ENCODE assay signal across 21 mouse cellular contexts in genomic region chr3:24796739-24797138, GRCm38 (mm10).
"Had no signal": no experiment of that assay in that cellular context is flagged by ENCODE, and none has a peak within 500 bp of the region (broad histone marks: within the 10 kb centered on the region; RNA-seq: fewer than 3 reads in every experiment).

No protein-coding gene starts in this region.

- DNase-seq: liver, embryonic 13.5 days; liver, postnatal 0 days; midbrain, embryonic 14.5 days; retina, postnatal 1 day; right cerebral cortex, adult 18-20 months; right cerebral cortex, postnatal 25 days; right cerebral cortex, postnatal 4 days; spleen, adult 18-20 months; thymus, adult 18-20 months; thymus, postnatal 14 days; thymus, postnatal 36 days had no signal

- ATAC-seq: liver, postnatal 0 days; midbrain, embryonic 16.5 days had no signal

- H3K27me3 ChIP-seq: liver, embryonic 13.5 days; liver, embryonic 15.5 days; lung, embryonic 15.5 days; megakaryocyte, embryonic 14.5 days; midbrain, embryonic 12.5 days; neural tube, embryonic 13.5 days; neural tube, embryonic 15.5 days had no signal

- H3K4me3 ChIP-seq: liver, embryonic 13.5 days; liver, embryonic 15.5 days; lung, embryonic 15.5 days; megakaryocyte, embryonic 14.5 days; midbrain, embryonic 12.5 days; myocyte; neural tube, embryonic 13.5 days; neural tube, embryonic 15.5 days had no signal

- H3K9me3 ChIP-seq: liver, embryonic 13.5 days; liver, embryonic 15.5 days; lung, embryonic 15.5 days; megakaryocyte, embryonic 14.5 days; midbrain, embryonic 12.5 days; neural tube, embryonic 13.5 days; neural tube, embryonic 15.5 days had no signal

- H3K36me3 ChIP-seq: liver, embryonic 13.5 days; liver, embryonic 15.5 days; lung, embryonic 15.5 days; midbrain, embryonic 12.5 days; neural tube, embryonic 13.5 days; neural tube, embryonic 15.5 days had no signal

- H3K4me2 ChIP-seq: liver, embryonic 11.5 days; liver, embryonic 13.5 days; liver, embryonic 15.5 days; lung, embryonic 15.5 days; midbrain, embryonic 12.5 days; neural tube, embryonic 13.5 days; neural tube, embryonic 15.5 days had no signal

- H3K9ac ChIP-seq: liver, embryonic 13.5 days; liver, embryonic 15.5 days; liver, postnatal 0 days; lung, embryonic 15.5 days; midbrain, embryonic 12.5 days; neural tube, embryonic 13.5 days; neural tube, embryonic 15.5 days had no signal

- H3K4me1 ChIP-seq: liver, embryonic 13.5 days; liver, embryonic 15.5 days; lung, embryonic 15.5 days; megakaryocyte, embryonic 14.5 days; midbrain, embryonic 12.5 days; neural tube, embryonic 13.5 days; neural tube, embryonic 15.5 days had no signal

- H3K27ac ChIP-seq: liver, embryonic 13.5 days; liver, embryonic 15.5 days; lung, embryonic 15.5 days; macrophage; midbrain, embryonic 12.5 days; neural tube, embryonic 13.5 days; neural tube, embryonic 15.5 days had no signal
